Mouse (Mus musculus): ENCODE data around the gene Dgkz.

GRCm38 (mm10) chr2:91883961-91884360 is 91.7 kb downstream of the Dgkz start:
- TF ChIP-seq POLR2A (IDR thresholded peaks at IDR 0.05; ENCODE audit: low read depth, low read length) (no peak), CTCF (IDR thresholded peaks at IDR 0.05; ENCODE audit: borderline replicate concordance, insufficient read depth, low read length) (no peak)

Measured in embryonic fibroblast, embryonic 13.5 days (primary cell).